Comparison of ENCODE assay signal across 8 mouse cellular contexts in the genomic region with DNA sequence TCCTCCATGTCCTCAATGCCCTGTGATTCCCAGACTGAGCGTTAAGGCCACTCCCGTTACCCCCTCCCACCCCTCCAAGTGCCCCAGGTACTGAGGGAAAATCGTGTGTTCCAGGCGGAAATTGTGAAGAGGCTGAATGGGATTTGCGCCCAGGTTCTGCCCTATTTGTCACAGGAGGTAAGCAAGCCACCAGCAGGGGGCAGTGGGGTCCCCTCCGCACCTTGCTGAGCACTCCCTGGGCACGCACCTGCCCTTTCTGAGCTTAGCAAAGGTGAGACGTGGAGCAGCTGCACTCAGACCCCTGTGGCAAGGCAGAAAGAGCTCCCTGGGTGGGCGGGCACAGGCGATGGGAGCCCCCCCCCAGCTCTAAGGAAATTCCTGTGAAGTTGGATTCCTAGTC. TPM values are rescaled to one million over a fixed set of nuclear protein-coding genes. Genes with fewer than 3 reads are reported as not detected.
DNase-seq lines count a peak whose midpoint lies in the region; ATAC-seq and TF ChIP-seq lines count a peak whose summit lies in the region.

No protein-coding gene starts in this region.

- no peak for ATAC-seq in lung, postnatal 0 days
- ATAC-seq in stomach, postnatal 0 days (ENCODE audit: low FRiP score, low TSS enrichment): no peak

- 39% methylated on average over 10 of the region's 10 CpGs for WGBS in lung, postnatal 0 days
- WGBS in stomach, postnatal 0 days: 40% methylated on average over 10 of the region's 10 CpGs

- peaks cover 2% of the 10 kb centered on the region; the same call in 1 of the 2 replicates for H3K4me1 ChIP-seq in cortical plate, adult 2 months (ENCODE audit: control insufficient read depth, insufficient read depth, low read length)
- peaks cover 31% of the 10 kb centered on the region; the same call in 1 of the 2 replicates for H3K4me1 ChIP-seq in lung, postnatal 0 days (ENCODE audit: insufficient read depth, low read depth, low read length)
- H3K4me1 ChIP-seq in stomach, postnatal 0 days (replicated peaks; ENCODE audit: control insufficient read depth, insufficient read depth): peaks cover 11% of the 10 kb centered on the region

- peak in 1 of 2 experiments; percentile 66 for DNase-seq in layer of hippocampus, adult 2 months (ENCODE audit: low spot score in 2 of 2)
- no peak for DNase-seq in layer of hippocampus, postnatal 14 days (ENCODE audit: low spot score in 2 of 2)
- DNase-seq in NIH3T3 (ENCODE audit: low read depth): peak; percentile 67
- DNase-seq in kidney, adult 11 months: peak; percentile 65
- peak; percentile 65 for DNase-seq in lung, postnatal 0 days (ENCODE audit: low spot score)
- peak; percentile 79 for DNase-seq in stomach, postnatal 0 days (ENCODE audit: low spot score)
- no peak for DNase-seq in left cerebral cortex, postnatal 14 days (ENCODE audit: low spot score in 2 of 2)

- TF ChIP-seq POLR2A in cortical plate, adult 2 months (IDR thresholded peaks at IDR 0.05; ENCODE audit: extremely low read depth, insufficient read depth, low read length): no peak

- no peak overlapping the region for H3K4me3 ChIP-seq in layer of hippocampus, adult 2 months
- no peak overlapping the region for H3K4me3 ChIP-seq in cortical plate, adult 2 months (ENCODE audit: insufficient read depth, low read length)
- H3K4me3 ChIP-seq in lung, postnatal 0 days (ENCODE audit: low read depth, low read length): no peak overlapping the region
- H3K4me3 ChIP-seq in stomach, postnatal 0 days (ENCODE audit: low read depth, low read length): no peak overlapping the region

- peak overlapping the region; percentile 24; the same call in 1 of the 2 replicates for H3K27ac ChIP-seq in layer of hippocampus, adult 2 months
- no peak overlapping the region for H3K27ac ChIP-seq in cortical plate, adult 2 months (ENCODE audit: insufficient read depth, low read length)
- H3K27ac ChIP-seq in lung, postnatal 0 days (ENCODE audit: low read length): no peak overlapping the region
- H3K27ac ChIP-seq in stomach, postnatal 0 days (replicated peaks): no peak overlapping the region

- no peaks in the 10 kb centered on the region for H3K36me3 ChIP-seq in lung, postnatal 0 days (ENCODE audit: insufficient read depth, low read length)
- peaks cover 16% of the 10 kb centered on the region for H3K36me3 ChIP-seq in stomach, postnatal 0 days (ENCODE audit: control insufficient read depth, insufficient read depth, low read length)

- no peak overlapping the region for H3K4me2 ChIP-seq in lung, postnatal 0 days (replicated peaks; ENCODE audit: low read depth, low read length)
- H3K4me2 ChIP-seq in stomach, postnatal 0 days (replicated peaks; ENCODE audit: low read depth): no peak overlapping the region

- no peaks in the 10 kb centered on the region for H3K9me3 ChIP-seq in lung, postnatal 0 days (ENCODE audit: low read length)
- H3K9me3 ChIP-seq in stomach, postnatal 0 days (ENCODE audit: control insufficient read depth, low read length): no peaks in the 10 kb centered on the region

- TF ChIP-seq EP300 in lung, postnatal 0 days (IDR thresholded peaks at IDR 0.05): no peak
- no peak for TF ChIP-seq EP300 in stomach, postnatal 0 days (optimal IDR thresholded peaks at IDR 0.05)

- H3K27me3 ChIP-seq in lung, postnatal 0 days (replicated peaks; ENCODE audit: insufficient read depth, low read length): no peaks in the 10 kb centered on the region
- no peaks in the 10 kb centered on the region for H3K27me3 ChIP-seq in stomach, postnatal 0 days (ENCODE audit: control insufficient read depth, insufficient read depth, low read length)

- intact Hi-C loops in left cerebral cortex, postnatal 14 days (cut with DNase I): loop anchor here (5.0 kb wide), 1 partner anchor 38 kb away; a partner anchor contains a TSS

- TF ChIP-seq CTCF in layer of hippocampus, adult 2 months (conservative IDR thresholded peaks at IDR 0.05): peak; percentile 78
- peak; percentile 54 for TF ChIP-seq CTCF in cortical plate, adult 2 months (IDR thresholded peaks at IDR 0.05; ENCODE audit: extremely low read depth, insufficient read depth, low read length)
- TF ChIP-seq CTCF in lung, postnatal 0 days (IDR thresholded peaks at IDR 0.05): peak; percentile 81
- TF ChIP-seq CTCF in stomach, postnatal 0 days (IDR thresholded peaks at IDR 0.05; ENCODE audit: low read depth): peak; percentile 81

- H3K9ac ChIP-seq in lung, postnatal 0 days (replicated peaks; ENCODE audit: low read depth): no peak overlapping the region
- no peak overlapping the region for H3K9ac ChIP-seq in stomach, postnatal 0 days (ENCODE audit: low read length)

RNA-seq across cellular contexts. Expression of a gene that starts 5.4 kb away (rescaled TPM):
- 100 to 1,000 TPM; 702 to 736 TPM for total RNA-seq in layer of hippocampus, adult 2 months (2021)
- 100 to 1,000 TPM; 639 to 673 TPM for total RNA-seq in layer of hippocampus, postnatal 14 days (2021)
- 897 and 916 TPM in 2 replicates for polyA plus RNA-seq in cortical plate, adult 2 months (2012; rRNA removed)
- 467 and 473 TPM in 2 replicates for polyA plus RNA-seq in lung, postnatal 0 days (2015; fragmentation: Nextera tagmentation; extraction: Ambion mirVana)
- 429 and 495 TPM in 2 replicates for polyA plus RNA-seq in stomach, postnatal 0 days (2015; fragmentation: Nextera tagmentation; extraction: Ambion mirVana)
- total RNA-seq in left cerebral cortex, postnatal 14 days (2021): 100 to 1,000 TPM; 573 to 615 TPM

RNA-seq across cellular contexts. Expression of a gene that starts 9.6 kb away (rescaled TPM):
- total RNA-seq in layer of hippocampus, adult 2 months (2021): 10 to 100 TPM; 34.0 to 46.8 TPM
- 10 to 100 TPM; 23.3 to 25.9 TPM for total RNA-seq in layer of hippocampus, postnatal 14 days (2021)
- 97.8 and 112 TPM in 2 replicates for polyA plus RNA-seq in cortical plate, adult 2 months (2012; rRNA removed)
- polyA plus RNA-seq in lung, postnatal 0 days (2015; fragmentation: Nextera tagmentation; extraction: Ambion mirVana): 29.9 and 37.0 TPM in 2 replicates
- 4.8 and 6.9 TPM in 2 replicates for polyA plus RNA-seq in stomach, postnatal 0 days (2015; fragmentation: Nextera tagmentation; extraction: Ambion mirVana)
- total RNA-seq in left cerebral cortex, postnatal 14 days (2021): 10 to 100 TPM; 14.1 to 15.9 TPM

RNA-seq across cellular contexts. Expression of a gene that starts 19.7 kb away (rescaled TPM):
- 100 to 1,000 TPM; 118 to 123 TPM for total RNA-seq in layer of hippocampus, adult 2 months (2021)
- 100 to 1,000 TPM; 120 to 121 TPM for total RNA-seq in layer of hippocampus, postnatal 14 days (2021)
- polyA plus RNA-seq in cortical plate, adult 2 months (2012; rRNA removed): 147 and 154 TPM in 2 replicates
- 62.5 and 63.2 TPM in 2 replicates for polyA plus RNA-seq in lung, postnatal 0 days (2015; fragmentation: Nextera tagmentation; extraction: Ambion mirVana)
- polyA plus RNA-seq in stomach, postnatal 0 days (2015; fragmentation: Nextera tagmentation; extraction: Ambion mirVana): 62.5 and 70.7 TPM in 2 replicates
- total RNA-seq in left cerebral cortex, postnatal 14 days (2021): 100 to 1,000 TPM; 102 to 109 TPM

RNA-seq across cellular contexts. Expression of a gene that starts 36.1 kb away (rescaled TPM):
- 1 to 10 TPM; 4.1 to 5.0 TPM for total RNA-seq in layer of hippocampus, adult 2 months (2021)
- total RNA-seq in layer of hippocampus, postnatal 14 days (2021): 1 to 10 TPM; 2.0 to 3.5 TPM
- polyA plus RNA-seq in cortical plate, adult 2 months (2012; rRNA removed): 21.2 and 25.3 TPM in 2 replicates
- 12.8 and 18.5 TPM in 2 replicates for polyA plus RNA-seq in lung, postnatal 0 days (2015; fragmentation: Nextera tagmentation; extraction: Ambion mirVana)
- polyA plus RNA-seq in stomach, postnatal 0 days (2015; fragmentation: Nextera tagmentation; extraction: Ambion mirVana): 7.6 and 8.9 TPM in 2 replicates
- total RNA-seq in left cerebral cortex, postnatal 14 days (2021): 1 to 10 TPM; 1.3 to 2.7 TPM

RNA-seq across cellular contexts. Expression of a gene that starts 40.7 kb away (rescaled TPM):
- total RNA-seq in layer of hippocampus, adult 2 months (2021): 1 to 10 TPM; 1.9 to 2.5 TPM
- 1 to 10 TPM; 2.4 to 4.2 TPM for total RNA-seq in layer of hippocampus, postnatal 14 days (2021)
- polyA plus RNA-seq in cortical plate, adult 2 months (2012; rRNA removed): 3.4 and 3.9 TPM in 2 replicates
- polyA plus RNA-seq in lung, postnatal 0 days (2015; fragmentation: Nextera tagmentation; extraction: Ambion mirVana): 4.2 and 4.6 TPM in 2 replicates
- 9.8 and 10.1 TPM in 2 replicates for polyA plus RNA-seq in stomach, postnatal 0 days (2015; fragmentation: Nextera tagmentation; extraction: Ambion mirVana)
- 1 to 10 TPM; 2.2 to 3.2 TPM for total RNA-seq in left cerebral cortex, postnatal 14 days (2021)

Comparison
In these comparisons a context has a peak if more than half of its experiments do, and no peak if none do; other contexts are left out.
1. DNase-seq: peak in NIH3T3 (single experiment), kidney, adult 11 months (single experiment), lung, postnatal 0 days (single experiment) and stomach, postnatal 0 days (single experiment); none in layer of hippocampus, postnatal 14 days (0 of 2) and left cerebral cortex, postnatal 14 days (0 of 2).
2. Peak in every context shown above with its lines, with median percentiles within 50 percentile points of each other: CTCF ChIP-seq.